Mouse (Mus musculus) adrenal gland, postnatal 4 days (tissue): ENCODE results near the gene Slf2. TPM values are rescaled to one million over a fixed set of nuclear protein-coding genes. Genes with fewer than 3 reads are reported as not detected.

Experiments used
- DNase-seq, 2 experiments: peaks; one replicate each; pipeline ENCODE4 v3.0.0; 2021 to 2022; ENCODE audit warnings: low spot score in 2 of 2, mixed read lengths in 2 of 2
- total RNA-seq, 2 experiments: library from RNA; stranded (reverse); gene quantifications; 2 replicates each; pipeline ENCODE4 v1.2.3; 2021

The Slf2 gene
- total RNA-seq, 2 experiments from 2014 or later = 38.4 to 39.8 TPM

- DNase-seq = no peak
These were observed 97.8 kb downstream of the Slf2 start for GRCm38 (mm10) chr19:45028746-45029145.

- no peak for DNase-seq
These were observed 98.6 kb downstream of the Slf2 start for GRCm38 (mm10) chr19:45029571-45029970.

- no peak for DNase-seq
These were observed 99.2 kb downstream of the Slf2 start for GRCm38 (mm10) chr19:45030111-45030510.

- no peak for DNase-seq
These were observed 100.1 kb downstream of the Slf2 start for GRCm38 (mm10) chr19:45030746-45031693.

- DNase-seq = no peak
These were observed 100.8 kb downstream of the Slf2 start for GRCm38 (mm10) chr19:45031780-45032179.

Other genes starting within 250 kb of the Slf2 start
- 10 to 100 TPM in 1 of 2 experiments, under 1 TPM in 1; 0.45 to 13.6 TPM for gene Pax2, start 175.1 kb upstream of the Slf2 start, total RNA-seq
- 10 to 100 TPM; 15.5 to 26.5 TPM for gene Sema4g, start 58.0 kb downstream of the Slf2 start, total RNA-seq
- gene Twnk, start 74.5 kb downstream of the Slf2 start, total RNA-seq = 10 to 100 TPM; 30.5 to 33.0 TPM
- 10 to 100 TPM; 49.9 to 51.2 TPM for gene Mrpl43, start 75.3 kb downstream of the Slf2 start, total RNA-seq
- 100 to 1,000 TPM; 107 to 119 TPM for gene Lzts2, start 83.3 kb downstream of the Slf2 start, total RNA-seq
- gene Pdzd7, start 114.6 kb downstream of the Slf2 start, total RNA-seq = under 1 TPM; 0.25 to 0.34 TPM
- 10 to 100 TPM; 70.9 to 72.4 TPM for gene Sfxn3, start 116.4 kb downstream of the Slf2 start, total RNA-seq
- gene Kazald1, start 144.1 kb downstream of the Slf2 start, total RNA-seq = 1 to 10 TPM; 7.5 TPM
- not detected for gene Tlx1, start 219.5 kb downstream of the Slf2 start, total RNA-seq